Mouse (Mus musculus): ENCODE data around the gene Lcorl.
"Not testable (repeated sequence)": the region's sequence is repeated elsewhere in the genome, so short reads cannot be mapped to it uniquely, and the experiment has no call there.

Lcorl gene

DNA sequence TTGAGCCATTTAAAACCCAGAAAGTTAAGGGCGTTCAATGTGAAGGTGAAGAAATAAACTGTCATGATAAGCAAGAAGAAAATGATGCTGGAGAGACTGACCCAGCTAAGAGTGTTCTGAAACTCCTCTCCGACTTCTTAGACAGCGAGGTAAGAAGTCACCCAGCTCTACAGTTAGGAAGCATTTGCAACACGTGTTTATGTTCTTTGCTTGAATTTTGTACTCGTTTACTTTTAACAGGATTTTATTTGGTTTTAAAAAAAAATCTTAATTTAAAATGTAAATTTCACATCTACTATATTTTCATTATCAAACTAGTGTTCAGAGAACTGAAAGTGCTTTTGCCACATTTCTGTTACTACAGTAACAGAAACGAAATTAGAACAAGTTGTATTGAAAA lies 165.7 kb downstream of the Lcorl start:
- no peak for DNase-seq

DNA sequence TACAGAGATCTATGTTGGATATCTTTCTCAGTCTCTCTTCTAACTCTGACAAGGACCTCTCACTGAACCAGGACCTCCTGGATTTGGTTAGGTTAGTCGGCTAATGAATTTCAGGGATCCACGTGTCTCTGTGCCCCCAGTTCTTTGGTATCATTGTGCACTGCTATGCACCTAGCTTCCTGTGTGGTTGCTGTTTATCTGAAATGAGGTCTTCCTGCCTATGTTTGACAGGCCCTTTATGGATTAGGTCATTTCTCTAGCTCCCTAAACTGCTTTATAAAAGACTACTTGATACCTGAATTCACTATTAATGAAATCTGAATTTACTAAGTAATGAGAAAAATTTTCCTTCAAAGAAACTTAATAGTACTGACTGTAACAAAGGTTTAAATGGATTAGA lies 166.6 kb downstream of the Lcorl start:
- DNase-seq = no peak

DNA sequence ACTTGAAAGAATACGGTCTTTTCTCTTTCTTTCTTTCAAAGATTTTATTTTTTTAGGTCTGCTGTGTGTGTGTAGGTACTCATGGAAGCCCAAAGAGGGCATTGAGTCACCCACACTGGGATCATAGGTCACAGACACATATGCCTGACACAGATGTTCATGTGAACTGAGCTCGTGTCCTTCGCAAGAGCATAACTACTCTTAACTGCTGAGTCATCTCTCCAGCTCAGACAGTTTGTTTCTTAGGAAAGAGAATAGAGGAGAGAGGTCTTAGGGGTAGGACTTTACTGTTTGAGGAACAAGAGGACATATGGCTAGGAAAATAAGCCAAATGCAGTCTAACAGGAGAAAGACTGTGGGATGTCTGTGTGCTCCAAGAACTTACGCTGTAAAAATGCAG lies 168.3 kb downstream of the Lcorl start:
- DNase-seq = no peak

GRCm38 (mm10) chr5:45686223-45686622 lies 171.2 kb downstream of the Lcorl start:
- no peak for DNase-seq

DNA sequence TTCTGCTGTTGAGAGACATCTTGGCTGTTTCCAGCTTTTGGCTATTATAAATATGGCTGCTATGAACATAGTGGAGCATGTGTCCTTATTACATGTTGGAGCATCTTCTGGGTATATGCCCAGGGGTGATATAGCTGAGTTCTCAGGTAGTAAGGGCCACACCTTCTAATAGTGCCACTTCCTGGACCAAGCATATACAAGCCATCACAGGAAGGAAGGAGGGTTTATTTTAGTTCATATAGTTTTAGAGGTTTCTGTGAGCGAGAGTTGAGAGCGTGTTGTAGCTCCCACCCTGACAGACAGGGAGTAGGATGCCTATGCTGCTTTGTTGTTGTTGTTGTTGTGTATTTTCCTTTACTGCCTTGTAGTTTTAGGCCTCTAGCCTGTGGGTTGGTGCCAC lies 172.2 kb downstream of the Lcorl start:
- no peak for DNase-seq

DNA sequence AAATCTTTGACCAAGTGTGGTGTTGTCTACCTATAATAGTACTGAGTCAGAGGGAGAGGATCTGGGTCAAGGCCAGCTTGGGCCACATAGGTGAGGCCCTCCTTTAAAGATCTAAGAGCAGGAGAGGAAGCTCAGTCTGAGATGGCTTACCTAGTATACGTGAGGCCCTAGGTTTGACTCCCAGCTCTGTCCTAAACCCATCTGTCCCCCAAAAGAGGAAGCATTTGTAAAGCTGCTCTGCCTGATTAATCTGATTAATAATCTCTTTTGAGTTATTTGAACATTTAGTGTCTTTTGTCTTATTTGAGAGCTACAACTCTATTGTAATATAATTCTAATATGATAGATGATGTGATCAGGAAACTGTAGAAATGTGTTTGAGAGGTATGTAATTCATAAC lies 174.0 kb downstream of the Lcorl start:
- DNase-seq = no peak

GRCm38 (mm10) chr5:45679955-45680354 lies 177.5 kb downstream of the Lcorl start:
- DNase-seq = no peak

GRCm38 (mm10) chr5:45677639-45678038 lies 179.8 kb downstream of the Lcorl start:
- DNase-seq = no peak

DNA sequence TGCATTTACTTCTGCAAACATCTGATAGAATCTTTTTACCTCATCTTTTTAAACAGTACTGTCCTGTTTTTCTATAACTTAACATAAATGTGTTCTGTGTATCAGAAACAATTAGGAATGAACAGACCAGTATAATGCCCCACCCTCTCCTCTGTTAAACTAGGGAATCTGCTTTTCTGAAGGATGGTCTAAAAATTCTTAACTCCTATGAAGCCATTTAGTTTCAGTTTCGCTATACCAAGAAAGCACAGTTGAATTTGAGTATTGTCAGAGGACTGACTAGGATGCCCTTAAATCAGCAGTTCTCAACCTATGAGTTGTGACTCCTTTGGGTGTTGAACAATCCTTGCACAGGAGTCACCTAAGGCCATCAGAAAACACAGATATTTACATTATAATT lies 182.4 kb downstream of the Lcorl start:
- no peak for DNase-seq

GRCm38 (mm10) chr5:45670894-45671494 lies 186.4 kb downstream of the Lcorl start:
- no peak for DNase-seq

DNA sequence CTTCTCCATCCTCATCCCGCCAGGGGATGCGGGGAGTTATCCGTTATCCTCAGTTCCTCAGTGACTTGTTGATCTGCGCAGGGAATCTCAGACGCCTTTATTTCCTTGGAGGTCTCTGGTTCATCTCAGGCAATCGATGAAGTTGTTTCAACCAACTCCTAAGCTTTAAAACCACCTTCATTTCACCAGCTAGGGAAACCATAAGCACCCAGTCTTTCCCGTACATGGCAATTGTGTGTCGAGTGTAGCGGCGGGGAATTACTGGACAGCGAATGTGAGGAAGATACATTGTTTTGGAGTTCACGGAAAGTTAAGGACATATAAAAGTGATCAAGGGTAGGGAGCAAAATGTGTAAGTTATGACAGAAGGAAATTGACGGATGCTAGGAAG lies 187.1 kb downstream of the Lcorl start:
- DNase-seq = no peak

- peak; percentile 100 for DNase-seq
Observed at GRCm38 (mm10) chr5:45669598-45670279, 187.7 kb downstream of the Lcorl start, which contains the start of gene Ncapg. Gene Ncapg, plus strand, starts transcription at chr5:45669919.

- DNase-seq = no peak
Observed at GRCm38 (mm10) chr5:45669234-45669597, 188.2 kb downstream of the Lcorl start.

DNA sequence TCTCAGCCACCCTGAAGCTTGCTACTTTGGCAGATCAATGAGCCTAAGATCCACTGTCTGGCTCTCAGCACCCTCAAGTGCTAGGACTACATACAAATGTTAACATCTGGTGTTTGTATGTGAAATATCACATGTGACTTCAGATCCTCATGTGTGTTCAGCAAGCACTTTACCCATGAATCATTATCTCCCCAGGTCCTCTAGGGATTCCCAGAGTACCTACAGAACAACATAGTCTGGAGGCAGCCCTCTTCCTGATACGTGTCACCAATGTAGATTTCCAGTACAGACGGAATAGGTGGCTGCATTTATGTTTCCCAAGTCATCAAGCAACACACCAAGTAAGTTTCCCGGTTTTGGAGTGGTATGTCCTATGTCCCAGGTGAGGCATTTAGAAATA lies 188.6 kb downstream of the Lcorl start:
- no peak for DNase-seq

GRCm38 (mm10) chr5:45668324-45668723 lies 189.1 kb downstream of the Lcorl start:
- DNase-seq = no peak

DNA sequence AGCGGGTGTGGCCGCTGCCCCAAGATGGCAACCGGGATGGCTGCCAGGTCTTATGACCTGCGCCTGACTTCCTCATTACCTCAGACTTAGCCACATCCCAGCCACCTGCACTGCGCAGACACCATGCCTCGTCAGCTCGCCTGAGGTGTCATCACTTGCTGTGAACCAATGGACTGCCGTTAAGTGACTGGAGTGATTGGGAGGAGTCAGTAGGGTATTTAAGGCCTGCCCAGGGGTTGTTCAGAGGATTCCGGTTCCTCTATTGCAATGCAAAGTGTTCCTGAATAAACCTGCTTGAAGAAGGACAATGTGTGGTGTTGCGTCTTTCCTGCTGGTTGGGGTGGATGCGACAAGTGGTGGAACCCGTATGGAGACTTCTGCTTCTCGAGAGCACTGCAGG lies 199.0 kb downstream of the Lcorl start:
- DNase-seq = not testable (repeated sequence)

GRCm38 (mm10) chr5:45651026-45651703 lies 206.2 kb downstream of the Lcorl start:
- no peak for DNase-seq
